Mouse (Mus musculus) bone marrow, adult 2 months (tissue): Measurements from ENCODE around the gene Fyb2.

Experiments
- CTCF ChIP-seq: fragments of 200-500 bp; IDR thresholded peaks from 2 replicates; pipeline ENCODE4 v1.5.1; 2011; ENCODE audit warnings: low read length, control low read depth; ENCODE audit not compliant: control insufficient read depth, insufficient read depth
- POLR2A ChIP-seq: fragments of 200-500 bp; IDR thresholded peaks from 2 replicates; pipeline ENCODE4 v1.6.1; 2011; ENCODE audit warnings: low read depth, mild to moderate bottlenecking, control low read depth, low read length, borderline replicate concordance; ENCODE audit not compliant: control insufficient read depth

- TF ChIP-seq CTCF (no peak), POLR2A (no peak)
Observed at GRCm38 (mm10) chr4:104972606-104973005, 59.4 kb downstream of the Fyb2 start.
